Mouse (Mus musculus): ENCODE data around the gene Ugt1a6b.

The Ugt1a6b gene

DNA sequence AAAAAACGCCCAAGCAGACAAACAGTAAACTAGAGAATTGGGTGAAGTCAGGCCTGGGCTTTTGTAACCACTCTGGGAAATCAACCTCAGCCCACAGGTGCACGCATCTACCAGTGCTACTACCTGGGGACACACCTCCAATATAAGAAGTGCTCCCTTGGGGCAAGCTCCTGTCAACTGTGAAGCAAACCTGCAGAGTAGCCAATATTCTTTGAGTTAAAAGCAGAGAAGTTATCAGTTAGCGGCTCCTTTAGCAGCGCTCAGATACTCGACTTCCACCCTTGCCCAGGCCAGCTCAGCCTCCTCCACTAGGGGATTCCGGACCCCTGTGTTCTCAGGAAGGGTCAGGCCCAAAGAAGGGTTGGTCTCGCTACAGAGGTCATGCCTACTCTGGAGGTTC lies 158.7 kb downstream of the Ugt1a6b start:
- no peak for DNase-seq (ENCODE audit: inconsistent ontology term)

- peak; percentile 95 for DNase-seq (ENCODE audit: inconsistent ontology term)
These were observed 159.2 kb downstream of the Ugt1a6b start for GRCm38 (mm10) chr1:88262255-88262654.

DNA sequence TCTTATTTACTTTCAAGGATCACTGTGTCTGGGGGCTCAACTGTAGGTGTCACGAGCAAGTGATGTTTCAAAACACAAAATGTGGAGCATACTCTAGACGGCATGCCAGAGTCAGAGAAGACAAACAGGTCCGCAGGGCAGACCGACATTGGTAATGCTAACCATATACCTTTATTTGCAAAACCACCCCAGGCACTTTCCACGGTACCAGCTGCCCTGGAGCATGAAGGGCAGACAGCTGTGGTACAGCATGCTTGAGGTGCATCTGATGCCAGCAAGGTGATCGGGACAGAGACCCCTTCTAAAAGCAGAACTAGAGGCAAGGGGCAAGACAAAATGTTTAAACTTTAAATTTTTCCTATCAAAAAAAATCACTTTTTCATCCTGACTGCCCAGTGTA lies 159.9 kb downstream of the Ugt1a6b start:
- no peak for DNase-seq (ENCODE audit: inconsistent ontology term)

GRCm38 (mm10) chr1:88263778-88264177 lies 160.7 kb downstream of the Ugt1a6b start:
- DNase-seq (ENCODE audit: inconsistent ontology term), result no peak

GRCm38 (mm10) chr1:88264237-88264868 lies 161.3 kb downstream of the Ugt1a6b start:
- no peak for DNase-seq (ENCODE audit: inconsistent ontology term)

DNA sequence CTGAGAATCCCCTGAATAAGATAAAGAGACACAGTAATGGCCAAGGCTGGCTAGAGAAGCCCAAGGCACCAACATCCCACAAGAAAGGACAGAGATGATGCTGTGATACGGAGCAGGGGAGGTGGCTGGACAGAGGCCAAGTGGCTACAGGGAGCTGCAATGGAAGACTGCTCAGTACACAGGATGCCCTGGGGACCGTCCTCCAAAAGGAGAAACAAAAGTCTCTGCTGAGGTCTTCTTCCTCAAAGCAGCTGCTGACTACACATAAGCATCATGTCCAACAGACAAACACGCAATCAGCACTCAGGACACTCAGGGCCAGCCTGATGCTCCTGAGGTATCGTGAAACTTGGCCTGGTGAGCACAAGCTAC lies 161.8 kb downstream of the Ugt1a6b start:
- no peak for DNase-seq (ENCODE audit: inconsistent ontology term)

DNA sequence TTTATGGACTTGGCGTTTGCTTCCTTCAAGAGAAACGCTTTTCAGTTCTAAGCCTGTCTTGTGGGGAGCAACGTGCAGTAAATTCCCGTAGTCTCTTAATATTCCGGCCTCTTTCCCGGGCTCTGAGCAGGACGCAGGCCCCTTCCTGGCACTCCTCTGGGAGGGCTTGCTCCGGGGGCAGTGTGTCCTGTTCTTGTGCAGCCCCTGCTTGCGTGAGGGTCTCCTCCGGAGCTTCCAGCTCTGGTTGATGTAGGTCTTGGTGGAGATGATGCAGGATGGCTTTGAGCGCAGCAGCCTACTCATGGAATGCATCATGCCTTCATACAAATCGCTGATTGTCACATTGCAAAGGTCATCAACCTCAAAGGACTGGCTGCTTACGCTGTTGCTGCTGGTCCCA lies 163.1 kb downstream of the Ugt1a6b start:
- DNase-seq (ENCODE audit: inconsistent ontology term), result no peak

- no peak for DNase-seq (ENCODE audit: inconsistent ontology term)
These were observed 164.4 kb downstream of the Ugt1a6b start for GRCm38 (mm10) chr1:88267489-88267888.

- no peak for DNase-seq (ENCODE audit: inconsistent ontology term)
These were observed 165.0 kb downstream of the Ugt1a6b start for GRCm38 (mm10) chr1:88268070-88268469.
